Mouse (Mus musculus): ENCODE results near the gene Prkar1a.

DNA sequence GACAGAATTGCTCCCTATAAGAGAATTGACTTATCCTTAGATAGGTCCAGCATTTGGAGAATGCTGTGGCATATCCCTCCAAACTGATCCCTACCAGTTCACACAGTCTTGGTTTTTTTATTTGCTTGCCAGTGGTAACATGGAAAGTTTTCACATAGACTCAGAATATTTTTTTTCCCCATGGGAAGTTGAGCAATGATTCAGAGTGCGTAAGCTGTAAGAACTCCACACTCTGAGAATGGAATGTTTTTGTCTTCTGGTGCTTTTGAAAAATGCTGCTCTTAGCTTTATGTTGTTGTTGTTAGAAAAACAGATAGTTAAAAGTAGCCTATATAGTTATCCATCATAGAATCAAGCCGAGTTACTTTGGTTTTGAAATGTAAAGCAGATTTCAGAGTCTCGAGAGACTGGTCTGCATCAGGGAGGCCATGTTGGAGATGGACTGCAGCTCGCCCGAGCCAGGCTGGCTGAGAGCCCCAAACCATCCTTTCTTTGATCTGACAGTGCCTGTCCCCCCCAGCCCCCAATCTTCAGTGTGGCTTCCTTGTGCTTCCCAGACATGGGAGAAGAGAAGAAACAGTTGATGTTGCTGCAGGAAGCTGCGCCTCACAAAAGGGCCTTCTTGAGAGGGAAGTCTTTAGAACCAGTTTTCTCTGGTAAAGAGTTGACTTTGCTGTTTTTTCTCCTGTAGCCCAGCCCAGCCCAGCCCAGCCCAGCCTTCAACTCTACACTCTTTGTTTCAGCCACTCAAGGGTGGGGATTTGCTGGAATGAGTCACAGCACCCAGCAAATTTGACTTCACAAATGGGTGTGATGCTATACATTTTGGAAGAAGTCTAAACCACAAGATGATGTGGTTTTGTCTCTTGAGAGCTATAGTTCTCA is 22.2 kb downstream of the Prkar1a start:
- TF ChIP-seq POLR2A (IDR thresholded peaks at IDR 0.05; ENCODE audit: borderline replicate concordance, control insufficient read depth, low read depth, low read length) (no peak), CTCF (IDR thresholded peaks at IDR 0.05; ENCODE audit: control insufficient read depth, insufficient read depth, low read length) (no peak)

Measured in bone marrow, adult 2 months (tissue).